Mouse (Mus musculus): ENCODE measurements around the gene Enc1.

- TF ChIP-seq CTCF (IDR thresholded peaks at IDR 0.05; ENCODE audit: control insufficient read depth, insufficient read depth, insufficient replicate concordance, low read depth, low read length) (no peak), POLR2A (IDR thresholded peaks at IDR 0.05; ENCODE audit: control insufficient read depth, low read depth, low read length) (no peak)
Observed at GRCm38 (mm10) chr13:97214583-97215268, 26.2 kb upstream of the Enc1 start.

Data from testis, adult 2 months (tissue).